Mouse (Mus musculus) yolk sac, embryonic 10.5 days (tissue): ENCODE data around the gene Nob1.

Experiments
- DNase-seq: peaks from one replicate; pipeline ENCODE4 v3.0.0-alpha.2; 2017; ENCODE audit warnings: low spot score

Gene Nob1

DNA sequence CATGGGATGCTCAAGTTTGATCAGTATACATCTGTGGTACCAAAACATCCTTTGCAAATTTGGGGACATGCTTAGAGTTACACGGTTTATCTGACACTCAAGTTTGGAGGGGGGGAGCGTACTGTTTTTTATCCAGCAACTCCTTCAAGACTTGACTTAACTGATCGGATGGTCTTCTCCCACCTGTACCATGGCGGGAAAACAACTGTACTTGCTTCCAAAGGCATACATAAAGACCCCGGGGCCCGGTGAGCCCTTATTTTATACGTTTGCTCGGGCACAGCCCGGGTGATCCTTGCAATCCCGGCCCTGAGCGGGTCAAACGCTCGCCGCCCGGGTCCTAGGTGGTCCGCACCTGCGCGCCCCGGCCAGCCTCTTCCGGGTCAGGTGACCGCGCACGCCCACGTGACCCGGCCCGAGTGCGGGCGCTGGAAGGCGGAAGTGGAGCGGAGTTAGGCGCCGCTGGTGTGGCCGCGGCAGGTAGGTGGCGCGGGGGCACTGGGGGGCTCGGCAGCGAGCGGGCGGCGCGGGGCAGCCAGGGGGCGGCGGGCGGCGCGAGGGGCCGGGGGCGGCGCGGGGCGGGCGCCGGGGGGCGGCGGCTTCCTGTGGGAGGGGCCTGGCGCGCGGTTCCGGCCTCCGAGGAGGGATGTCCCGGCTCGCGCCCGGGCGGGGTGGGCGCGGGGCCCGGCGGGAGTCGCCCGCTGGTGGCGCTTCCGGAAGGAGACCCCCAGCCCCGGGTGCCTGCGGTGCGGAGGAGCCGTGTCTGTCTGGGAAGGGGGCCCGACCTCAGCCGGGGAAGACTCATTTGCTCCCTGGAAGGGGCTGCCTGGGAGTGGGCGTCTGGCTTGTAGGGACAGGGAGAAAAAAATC is 11.3 kb upstream of the Nob1 start, which contains the start of gene Wwp2:
Gene Wwp2 (plus strand): TSS at position 404 of the 870 bp plus-strand sequence.
- DNase-seq = peak; percentile 85

GRCm38 (mm10) chr8:107435421-107435961 is 10.6 kb upstream of the Nob1 start:
- DNase-seq = peak; percentile 68

- DNase-seq = peak; percentile 42
Observed at GRCm38 (mm10) chr8:107430821-107431220, 6.0 kb upstream of the Nob1 start.

GRCm38 (mm10) chr8:107425230-107425597 is 363 bp upstream of the Nob1 start:
- DNase-seq = no peak

- DNase-seq = no peak
Observed at GRCm38 (mm10) chr8:107424176-107424575, 675 bp downstream of the Nob1 start.

GRCm38 (mm10) chr8:107417001-107417400 is 7.8 kb downstream of the Nob1 start:
- no peak for DNase-seq

GRCm38 (mm10) chr8:107413881-107414280 is 11.0 kb downstream of the Nob1 start:
- DNase-seq = no peak

GRCm38 (mm10) chr8:107412552-107412951 is 12.3 kb downstream of the Nob1 start:
- no peak for DNase-seq

GRCm38 (mm10) chr8:107411391-107411790 is 13.5 kb downstream of the Nob1 start:
- DNase-seq = peak; percentile 42

DNA sequence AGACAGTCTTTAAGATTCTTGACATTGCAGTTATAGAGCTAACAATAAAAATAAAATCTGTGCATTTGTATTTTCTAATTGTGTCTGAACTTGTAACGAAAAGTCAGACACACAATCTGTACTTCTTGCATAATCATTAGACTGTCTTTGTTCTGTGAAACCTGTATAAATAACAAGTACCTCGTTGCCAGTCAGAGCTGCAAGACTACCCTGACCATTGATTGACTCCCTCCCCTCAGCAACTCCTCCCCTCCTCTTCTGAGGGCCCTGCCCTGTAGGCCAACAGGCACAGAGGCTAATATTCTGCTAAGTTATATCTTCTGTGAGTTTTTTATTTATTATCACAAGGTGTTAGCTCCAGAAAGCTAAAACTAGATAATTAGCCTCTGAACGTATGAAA is 18.9 kb downstream of the Nob1 start:
- no peak for DNase-seq

DNA sequence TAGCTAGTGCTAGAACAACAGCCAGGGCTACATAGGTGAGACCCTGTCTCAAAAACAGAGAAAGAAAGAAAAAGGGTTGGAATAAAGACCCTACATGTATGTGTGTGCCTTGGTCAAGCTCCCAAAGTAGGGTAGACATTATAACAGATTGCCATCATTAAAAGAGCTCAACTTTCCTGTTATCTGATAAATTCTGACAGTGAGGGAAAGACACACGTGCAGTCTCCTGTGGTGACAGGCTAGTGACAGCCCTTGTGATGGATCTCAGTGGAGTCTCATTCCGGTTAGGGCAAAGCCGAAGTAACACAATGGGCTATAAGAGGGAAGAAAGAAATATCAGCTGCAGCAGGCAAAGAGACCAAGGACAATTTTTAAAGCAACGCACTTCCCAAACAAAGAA is 20.8 kb downstream of the Nob1 start:
- no peak for DNase-seq

GRCm38 (mm10) chr8:107403038-107403781 is 21.6 kb downstream of the Nob1 start, which contains the start of gene Nqo1:
Gene Nqo1 (minus strand): TSS chr8:107403206.
- DNase-seq = peak; percentile 74

DNA sequence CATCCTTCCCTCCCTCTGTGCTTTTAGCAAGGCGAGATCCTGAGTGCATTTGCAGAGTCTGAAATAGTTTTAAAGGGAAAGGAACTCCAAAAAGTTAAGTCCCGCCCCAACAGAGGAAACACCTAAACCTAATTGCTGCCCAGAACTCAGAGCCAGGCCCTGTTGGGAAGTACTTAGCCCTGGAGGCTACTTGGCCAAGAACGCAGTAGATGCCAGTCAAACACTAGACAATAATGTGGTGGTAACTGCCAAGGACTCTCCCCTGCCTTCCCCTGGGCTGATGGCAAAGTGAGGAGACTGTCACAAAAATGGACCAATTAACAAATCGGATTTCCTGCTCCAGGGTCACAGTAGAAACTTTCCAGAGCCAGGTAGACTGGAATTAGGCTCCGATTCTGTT is 23.0 kb downstream of the Nob1 start:
- DNase-seq = no peak

DNA sequence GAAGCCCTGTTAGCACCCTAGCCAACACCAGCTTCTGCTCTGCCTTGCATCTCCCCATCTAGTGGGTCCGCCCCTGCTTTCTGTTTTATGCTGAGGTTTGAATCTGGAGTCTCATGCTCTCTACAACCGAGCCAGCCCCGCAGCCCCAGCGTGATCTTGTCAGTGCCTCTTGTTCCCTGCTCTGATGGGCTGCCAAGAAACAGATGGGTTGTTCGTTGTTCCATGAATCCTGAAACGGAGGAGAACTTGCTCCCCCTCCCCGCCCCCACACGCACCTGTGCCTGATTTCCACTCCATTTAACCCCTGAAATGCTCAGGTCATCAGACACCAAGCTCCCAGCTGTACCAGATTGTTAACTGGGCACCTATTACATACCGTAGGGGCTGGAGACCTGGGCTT is 25.4 kb downstream of the Nob1 start:
- no peak for DNase-seq

DNA sequence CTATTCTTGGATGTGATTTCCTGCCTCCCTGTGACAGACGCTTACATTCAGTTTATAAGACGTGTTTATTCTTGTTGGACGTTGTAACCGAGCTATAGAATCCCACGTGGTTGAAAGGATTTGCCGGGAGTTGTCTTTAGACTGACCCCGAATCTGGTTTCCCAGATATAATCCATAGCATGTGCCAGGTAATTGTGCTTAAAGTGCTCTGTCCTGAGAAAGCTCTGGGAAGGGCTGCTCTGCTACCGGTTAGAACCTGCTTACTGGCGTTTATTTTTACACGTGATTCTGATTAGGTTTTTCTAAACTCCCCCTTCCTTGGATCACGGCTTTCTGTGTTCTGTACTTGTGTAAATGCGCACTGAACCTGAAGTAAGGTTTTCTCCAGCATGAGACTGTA is 27.2 kb downstream of the Nob1 start:
- no peak for DNase-seq

- no peak for DNase-seq
Observed at GRCm38 (mm10) chr8:107396106-107396670, 28.7 kb downstream of the Nob1 start.

- DNase-seq = no peak
Observed at GRCm38 (mm10) chr8:107395397-107395796, 29.5 kb downstream of the Nob1 start.

DNA sequence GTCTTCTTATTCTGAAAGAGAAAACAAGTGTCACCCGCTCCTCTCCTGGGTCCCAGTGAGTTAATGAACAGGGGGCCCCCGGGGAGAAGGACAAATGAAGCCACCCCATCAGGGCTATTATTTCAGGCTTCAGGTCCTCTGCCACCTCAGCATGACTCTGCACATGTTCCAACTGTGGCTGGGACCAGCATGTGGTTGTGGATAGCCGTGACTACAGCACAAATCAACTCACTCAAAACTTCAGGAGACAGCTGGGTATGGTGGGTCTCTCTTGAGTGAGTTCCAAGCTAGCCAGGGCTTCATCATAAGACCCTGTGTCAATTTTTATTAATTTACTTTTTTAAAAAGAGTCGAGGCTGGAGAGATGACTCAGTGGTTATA is 33.7 kb downstream of the Nob1 start:
- DNase-seq = no peak

- DNase-seq = peak; percentile 21
Observed at GRCm38 (mm10) chr8:107390476-107391135, 34.2 kb downstream of the Nob1 start.

GRCm38 (mm10) chr8:107389557-107389956 is 35.3 kb downstream of the Nob1 start:
- no peak for DNase-seq

- DNase-seq = no peak
Observed at GRCm38 (mm10) chr8:107387861-107388260, 37.0 kb downstream of the Nob1 start.

- peak; percentile 22 for DNase-seq
Observed at GRCm38 (mm10) chr8:107386642-107387041, 38.2 kb downstream of the Nob1 start.
